Mouse (Mus musculus): ENCODE results near the gene Wdsub1. TPM values are rescaled to one million over a fixed set of nuclear protein-coding genes. Genes with fewer than 3 reads are reported as not detected.

Wdsub1 gene
- polyA plus RNA-seq, 1 experiment from 2014 or later, result 44.1 TPM

DNA sequence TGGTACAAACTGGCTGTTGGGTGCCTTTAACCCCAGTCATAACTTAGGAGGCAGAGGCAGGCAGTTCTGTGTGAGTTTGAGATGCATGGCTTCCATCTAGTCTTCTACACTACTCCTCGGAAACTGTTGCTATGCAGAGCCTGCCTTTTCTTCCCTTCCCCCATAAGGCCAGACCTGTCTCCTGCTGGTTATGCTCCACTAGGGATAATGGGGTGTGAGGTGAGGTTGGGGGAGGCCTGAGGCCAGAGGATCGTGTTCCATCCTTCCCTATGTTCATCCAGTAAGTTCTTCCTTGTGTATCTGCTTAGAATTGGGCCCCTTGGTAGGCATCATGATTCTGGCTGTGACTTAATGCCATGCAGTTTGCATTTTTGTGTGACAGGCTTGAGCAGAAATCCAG lies 76.8 kb downstream of the Wdsub1 start:
- Histone ChIP-seq H3K4me1 (0 out of 2 replicates have a peak, but pooled peaks cover 4% of the 10 kb centered on the region), H3K36me3 (peaks cover 72% of the 10 kb centered on the region)
- 49% methylated on average over 2 of the region's 2 CpGs for WGBS

DNA sequence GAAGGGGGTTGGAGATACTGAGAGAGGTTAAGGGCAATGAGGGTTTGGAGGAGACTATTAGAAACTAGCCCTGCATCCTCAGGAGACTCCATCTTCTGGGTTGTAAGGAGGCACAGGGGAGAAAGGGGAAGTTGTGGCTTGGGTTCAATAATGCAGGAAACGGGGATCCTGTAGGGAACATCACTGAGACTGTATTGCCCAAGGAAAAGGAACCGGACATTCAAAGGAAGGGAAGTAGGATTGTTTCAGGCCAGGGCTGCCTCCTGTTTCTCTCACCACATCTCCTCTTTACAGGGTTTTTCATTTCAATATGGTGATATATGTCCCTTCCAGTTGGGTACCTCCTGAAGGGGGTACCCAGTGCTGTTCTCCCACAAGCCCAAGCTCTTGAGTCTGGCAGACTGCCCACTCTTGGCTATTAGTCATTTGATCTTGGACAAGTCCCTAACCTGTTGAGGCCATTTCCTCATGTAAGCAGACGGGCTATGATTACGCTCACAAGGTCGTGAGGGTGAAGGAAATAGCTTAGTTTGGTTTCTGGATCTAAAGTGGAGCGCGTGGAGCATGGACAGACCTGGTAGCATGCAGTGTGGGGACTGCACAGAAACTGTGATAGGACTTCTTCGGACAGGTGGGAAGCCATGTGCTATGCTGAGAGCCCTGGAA lies 79.5 kb downstream of the Wdsub1 start:
- WGBS, result 85% methylated on average over 8 of the region's 8 CpGs
- peaks cover 19% of the 10 kb centered on the region for H3K4me1 ChIP-seq
- H3K9me3 ChIP-seq, result no peaks in the 10 kb centered on the region
- no peak overlapping the region for H3K4me2 ChIP-seq
- no peak overlapping the region for H3K27ac ChIP-seq
- no peak overlapping the region for H3K4me3 ChIP-seq
- H3K9ac ChIP-seq, result no peak overlapping the region
- H3K27me3 ChIP-seq, result no peaks in the 10 kb centered on the region
- H3K36me3 ChIP-seq, result peaks cover 70% of the 10 kb centered on the region
- ATAC-seq (ENCODE audit: insufficient number of reproducible peaks, insufficient read depth, low FRiP score, low TSS enrichment, low read depth), result no peak

More for the DNA sequence above, 76.8 kb downstream of the Wdsub1 start:
- H3K9ac ChIP-seq, result no peak overlapping the region
- H3K27ac ChIP-seq, result no peak overlapping the region
- no peak overlapping the region for H3K4me2 ChIP-seq
- no peak for ATAC-seq (ENCODE audit: insufficient number of reproducible peaks, insufficient read depth, low FRiP score, low TSS enrichment, low read depth)
- no peaks in the 10 kb centered on the region for H3K27me3 ChIP-seq
- no peaks in the 10 kb centered on the region for H3K9me3 ChIP-seq
- H3K4me3 ChIP-seq, result no peak overlapping the region

All from embryonic facial prominence, embryonic 13.5 days (tissue).